Mouse (Mus musculus): ENCODE results near the gene Wipf1. TPM values are rescaled to one million over a fixed set of nuclear protein-coding genes. Genes with fewer than 3 reads are reported as not detected.

Wipf1 gene
- polyA plus RNA-seq, 1 experiment from 2014 or later: 4.1 TPM

GRCm38 (mm10) chr2:73491442-73492241, 37.9 kb downstream of the Wipf1 start:
- Histone ChIP-seq H3K4me2 (ENCODE audit: low read depth, low read length) (no peak overlapping the region), H3K4me3 (ENCODE audit: low read depth, low read length) (no peak overlapping the region), H3K4me1 (ENCODE audit: control insufficient read depth, low read depth, low read length) (peaks cover 19% of the 10 kb centered on the region), H3K36me3 (ENCODE audit: control insufficient read depth, insufficient read depth) (no peaks in the 10 kb centered on the region), H3K27ac (ENCODE audit: low read length) (no peak overlapping the region), H3K9ac (ENCODE audit: low read depth, low read length) (no peak overlapping the region), H3K27me3 (ENCODE audit: control insufficient read depth, insufficient read depth, low read depth, low read length) (no peaks in the 10 kb centered on the region), H3K9me3 (replicated peaks; ENCODE audit: control insufficient read depth, low read length) (no peaks in the 10 kb centered on the region)
- ATAC-seq (ENCODE audit: low read depth): peak; percentile 43; the same call in 1 of the 2 replicates
- WGBS (ENCODE audit: insufficient replicate concordance): 41% methylated on average over 9 of the region's 9 CpGs

- H3K4me3 ChIP-seq (ENCODE audit: low read depth, low read length): no peak overlapping the region
- H3K9me3 ChIP-seq (replicated peaks; ENCODE audit: control insufficient read depth, low read length): no peaks in the 10 kb centered on the region
- 41% methylated on average over 1 of the region's 1 CpGs for WGBS (ENCODE audit: insufficient replicate concordance)
- no peaks in the 10 kb centered on the region for H3K27me3 ChIP-seq (ENCODE audit: control insufficient read depth, insufficient read depth, low read depth, low read length)
- no peaks in the 10 kb centered on the region for H3K36me3 ChIP-seq (ENCODE audit: control insufficient read depth, insufficient read depth)
- H3K27ac ChIP-seq (ENCODE audit: low read length): no peak overlapping the region
- H3K4me2 ChIP-seq (ENCODE audit: low read depth, low read length): no peak overlapping the region
- ATAC-seq (ENCODE audit: low read depth): no peak; the same call in 1 of the 2 replicates
- peaks cover 19% of the 10 kb centered on the region for H3K4me1 ChIP-seq (ENCODE audit: control insufficient read depth, low read depth, low read length)
- H3K9ac ChIP-seq (ENCODE audit: low read depth, low read length): no peak overlapping the region
Measured at GRCm38 (mm10) chr2:73490466-73490865, 39.1 kb downstream of the Wipf1 start.

- peaks cover 25% of the 10 kb centered on the region for H3K4me1 ChIP-seq (ENCODE audit: control insufficient read depth, low read depth, low read length)
- no peaks in the 10 kb centered on the region for H3K27me3 ChIP-seq (ENCODE audit: control insufficient read depth, insufficient read depth, low read depth, low read length)
- H3K36me3 ChIP-seq (ENCODE audit: control insufficient read depth, insufficient read depth): no peaks in the 10 kb centered on the region
- peak overlapping the region; percentile 27 for H3K9ac ChIP-seq (ENCODE audit: low read depth, low read length)
- H3K27ac ChIP-seq (ENCODE audit: low read length): peak overlapping the region; percentile 85
- H3K9me3 ChIP-seq (replicated peaks; ENCODE audit: control insufficient read depth, low read length): no peaks in the 10 kb centered on the region
- peak; percentile 41; the same call in 1 of the 2 replicates for ATAC-seq (ENCODE audit: low read depth)
- WGBS (ENCODE audit: insufficient replicate concordance): 15% methylated on average over 8 of the region's 8 CpGs
- peak overlapping the region; percentile 82 for H3K4me2 ChIP-seq (ENCODE audit: low read depth, low read length)
- H3K4me3 ChIP-seq (ENCODE audit: low read depth, low read length): peak overlapping the region; percentile 67
Measured at GRCm38 (mm10) chr2:73486120-73486601, 43.4 kb downstream of the Wipf1 start.

GRCm38 (mm10) chr2:73485236-73486119, 44.1 kb downstream of the Wipf1 start:
- WGBS (ENCODE audit: insufficient replicate concordance): 10% methylated on average over 26 of the region's 26 CpGs
- Histone ChIP-seq H3K4me1 (ENCODE audit: control insufficient read depth, low read depth, low read length) (peaks cover 25% of the 10 kb centered on the region), H3K27ac (ENCODE audit: low read length) (peak overlapping the region; percentile 85), H3K4me3 (ENCODE audit: low read depth, low read length) (peak overlapping the region; percentile 67), H3K9me3 (replicated peaks; ENCODE audit: control insufficient read depth, low read length) (no peaks in the 10 kb centered on the region), H3K4me2 (ENCODE audit: low read depth, low read length) (peak overlapping the region; percentile 82), H3K9ac (ENCODE audit: low read depth, low read length) (peak overlapping the region; percentile 75), H3K27me3 (ENCODE audit: control insufficient read depth, insufficient read depth, low read depth, low read length) (no peaks in the 10 kb centered on the region), H3K36me3 (ENCODE audit: control insufficient read depth, insufficient read depth) (no peaks in the 10 kb centered on the region)
- peak; percentile 84 for ATAC-seq (ENCODE audit: low read depth)

- peak overlapping the region; percentile 85 for H3K27ac ChIP-seq (ENCODE audit: low read length)
- ATAC-seq (ENCODE audit: low read depth): peak; percentile 20; the same call in 1 of the 2 replicates
- 7% methylated on average over 15 of the region's 15 CpGs for WGBS (ENCODE audit: insufficient replicate concordance)
Measured at GRCm38 (mm10) chr2:73484561-73485235, 44.8 kb downstream of the Wipf1 start.

GRCm38 (mm10) chr2:73478805-73479204, 50.7 kb downstream of the Wipf1 start:
- H3K27ac ChIP-seq (ENCODE audit: low read length): no peak overlapping the region
- no peaks in the 10 kb centered on the region for H3K9me3 ChIP-seq (replicated peaks; ENCODE audit: control insufficient read depth, low read length)
- H3K4me2 ChIP-seq (ENCODE audit: low read depth, low read length): no peak overlapping the region
- H3K4me1 ChIP-seq (ENCODE audit: control insufficient read depth, low read depth, low read length): peaks cover 23% of the 10 kb centered on the region
- no peaks in the 10 kb centered on the region for H3K27me3 ChIP-seq (ENCODE audit: control insufficient read depth, insufficient read depth, low read depth, low read length)
- no peak for ATAC-seq (ENCODE audit: low read depth)
- H3K36me3 ChIP-seq (ENCODE audit: control insufficient read depth, insufficient read depth): no peaks in the 10 kb centered on the region
- 81% methylated on average over 6 of the region's 6 CpGs for WGBS (ENCODE audit: insufficient replicate concordance)
- no peak overlapping the region for H3K4me3 ChIP-seq (ENCODE audit: low read depth, low read length)
- no peak overlapping the region for H3K9ac ChIP-seq (ENCODE audit: low read depth, low read length)

More at GRCm38 (mm10) chr2:73484561-73485235, 44.8 kb downstream of the Wipf1 start:
- H3K9me3 ChIP-seq (replicated peaks; ENCODE audit: control insufficient read depth, low read length): no peaks in the 10 kb centered on the region
- H3K27me3 ChIP-seq (ENCODE audit: control insufficient read depth, insufficient read depth, low read depth, low read length): no peaks in the 10 kb centered on the region
- H3K4me2 ChIP-seq (ENCODE audit: low read depth, low read length): peak overlapping the region; percentile 82
- H3K4me1 ChIP-seq (ENCODE audit: control insufficient read depth, low read depth, low read length): peaks cover 25% of the 10 kb centered on the region
- H3K9ac ChIP-seq (ENCODE audit: low read depth, low read length): peak overlapping the region; percentile 75
- H3K4me3 ChIP-seq (ENCODE audit: low read depth, low read length): peak overlapping the region; percentile 67
- H3K36me3 ChIP-seq (ENCODE audit: control insufficient read depth, insufficient read depth): no peaks in the 10 kb centered on the region

- WGBS (ENCODE audit: insufficient replicate concordance): 73% methylated on average over 7 of the region's 7 CpGs
- Histone ChIP-seq H3K4me1 (ENCODE audit: control insufficient read depth, low read depth, low read length) (peaks cover 23% of the 10 kb centered on the region), H3K9ac (ENCODE audit: low read depth, low read length) (no peak overlapping the region), H3K4me2 (ENCODE audit: low read depth, low read length) (no peak overlapping the region), H3K4me3 (ENCODE audit: low read depth, low read length) (no peak overlapping the region), H3K27ac (ENCODE audit: low read length) (no peak overlapping the region), H3K27me3 (ENCODE audit: control insufficient read depth, insufficient read depth, low read depth, low read length) (no peaks in the 10 kb centered on the region), H3K36me3 (ENCODE audit: control insufficient read depth, insufficient read depth) (no peaks in the 10 kb centered on the region), H3K9me3 (replicated peaks; ENCODE audit: control insufficient read depth, low read length) (no peaks in the 10 kb centered on the region)
- ATAC-seq (ENCODE audit: low read depth): no peak
Measured at GRCm38 (mm10) chr2:73477501-73477900, 52.0 kb downstream of the Wipf1 start.

GRCm38 (mm10) chr2:73475519-73475918, 54.0 kb downstream of the Wipf1 start:
- H3K4me2 ChIP-seq (ENCODE audit: low read depth, low read length): no peak overlapping the region
- ATAC-seq (ENCODE audit: low read depth): peak; percentile 75
- H3K4me3 ChIP-seq (ENCODE audit: low read depth, low read length): no peak overlapping the region
- no peak overlapping the region for H3K9ac ChIP-seq (ENCODE audit: low read depth, low read length)
- 12% methylated on average over 3 of the region's 3 CpGs for WGBS (ENCODE audit: insufficient replicate concordance)
- 0 out of 2 replicates have a peak overlapping the region, but pooled peaks have one; percentile 4 for H3K27ac ChIP-seq (ENCODE audit: low read length)
- H3K4me1 ChIP-seq (ENCODE audit: control insufficient read depth, low read depth, low read length): peaks cover 28% of the 10 kb centered on the region
- no peaks in the 10 kb centered on the region for H3K36me3 ChIP-seq (ENCODE audit: control insufficient read depth, insufficient read depth)
- H3K27me3 ChIP-seq (ENCODE audit: control insufficient read depth, insufficient read depth, low read depth, low read length): no peaks in the 10 kb centered on the region
- no peaks in the 10 kb centered on the region for H3K9me3 ChIP-seq (replicated peaks; ENCODE audit: control insufficient read depth, low read length)

Data from liver, embryonic 16.5 days (tissue).